Mouse (Mus musculus) forebrain, embryonic 13.5 days (tissue): ENCODE measurements around the gene Arl14. TPM values are rescaled to one million over a fixed set of nuclear protein-coding genes. Genes with fewer than 3 reads are reported as not detected.

Source experiments
- ATAC-seq: fragments of 200-750 bp; cut with Nextera tagmentation; 2 replicates; pipeline ENCODE4 v1.8.0; 2017
- H3K27ac ChIP-seq: fragments of 300-500 bp; sonication (generic); 2 replicates; pipeline ENCODE4 v1.5.1; 2015; ENCODE audit warnings: inconsistent platforms, mild to moderate bottlenecking, moderate library complexity
- H3K27me3 ChIP-seq: fragments of 300-500 bp; sonication (generic); 2 replicates; pipeline ENCODE4 v1.6.1; 2015; ENCODE audit warnings: mild to moderate bottlenecking, inconsistent platforms
- H3K36me3 ChIP-seq: fragments of 300-500 bp; sonication (generic); 2 replicates; pipeline ENCODE4 v1.6.1; 2015; ENCODE audit warnings: mild to moderate bottlenecking, inconsistent platforms; ENCODE audit not compliant: poor library complexity, severe bottlenecking
- H3K4me1 ChIP-seq: fragments of 300-500 bp; sonication (generic); 2 replicates; pipeline ENCODE4 v1.6.1; 2015; ENCODE audit warnings: inconsistent platforms
- H3K4me2 ChIP-seq: fragments of 300-500 bp; sonication (generic); 2 replicates; pipeline ENCODE4 v1.6.1; 2015; ENCODE audit warnings: inconsistent platforms, mild to moderate bottlenecking, moderate library complexity
- H3K4me3 ChIP-seq: fragments of 300-500 bp; sonication (generic); 2 replicates; pipeline ENCODE4 v1.5.1; 2015; ENCODE audit warnings: mild to moderate bottlenecking, inconsistent platforms
- H3K9ac ChIP-seq: fragments of 300-500 bp; sonication (generic); 2 replicates; pipeline ENCODE4 v1.6.1; 2015; ENCODE audit warnings: mild to moderate bottlenecking, inconsistent platforms
- H3K9me3 ChIP-seq: fragments of 300-500 bp; sonication (generic); replicated peaks from 2 replicates; pipeline ENCODE4 v1.6.1; 2016; ENCODE audit warnings: inconsistent platforms
- WGBS: fragments of 180-500 bp; shearing (Covaris S2); methylation state at CpG from one replicate; pipeline ENCODE4 v1.1.7; 2015; 5-methylcytosine and 5-hydroxymethylcytosine counted together
- polyA plus RNA-seq: library from polyadenylated mRNA; unstranded; fragments of >200 nt; fragmentation: Nextera tagmentation; extraction: Ambion mirVana; gene quantifications from 2 replicates; pipeline ENCODE4 v1.2.1, GENCODE M21; 2015

Gene Arl14
- polyA plus RNA-seq, 1 experiment from 2014 or later, result not detected

DNA sequence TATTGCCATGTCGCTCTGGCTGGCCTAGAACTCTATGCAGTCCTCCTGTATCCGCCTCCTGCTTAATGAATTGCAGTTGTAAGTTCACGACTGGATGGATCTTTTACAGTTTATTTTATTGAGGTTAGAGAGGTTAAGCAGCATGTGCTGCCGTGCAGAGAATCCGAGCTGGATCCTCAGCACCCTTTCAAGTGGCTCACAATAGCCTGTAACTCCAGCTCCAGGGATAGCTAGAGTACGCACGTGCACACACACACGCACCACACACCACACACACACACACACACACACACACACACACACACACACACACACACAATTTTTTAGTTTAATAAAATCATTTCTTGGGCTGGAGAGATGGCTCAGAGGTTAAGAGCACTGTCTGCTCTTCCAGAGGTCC lies 27.0 kb upstream of the Arl14 start:
- 63% methylated on average over 8 of the region's 8 CpGs for WGBS
- no peaks in the 10 kb centered on the region for H3K9me3 ChIP-seq
- no peaks in the 10 kb centered on the region for H3K36me3 ChIP-seq
- H3K27ac ChIP-seq, result no peak overlapping the region
- no peak overlapping the region for H3K4me3 ChIP-seq
- H3K27me3 ChIP-seq, result no peaks in the 10 kb centered on the region
- no peak overlapping the region for H3K4me2 ChIP-seq
- no peak for ATAC-seq
- no peak overlapping the region for H3K9ac ChIP-seq
- H3K4me1 ChIP-seq, result no peaks in the 10 kb centered on the region

DNA sequence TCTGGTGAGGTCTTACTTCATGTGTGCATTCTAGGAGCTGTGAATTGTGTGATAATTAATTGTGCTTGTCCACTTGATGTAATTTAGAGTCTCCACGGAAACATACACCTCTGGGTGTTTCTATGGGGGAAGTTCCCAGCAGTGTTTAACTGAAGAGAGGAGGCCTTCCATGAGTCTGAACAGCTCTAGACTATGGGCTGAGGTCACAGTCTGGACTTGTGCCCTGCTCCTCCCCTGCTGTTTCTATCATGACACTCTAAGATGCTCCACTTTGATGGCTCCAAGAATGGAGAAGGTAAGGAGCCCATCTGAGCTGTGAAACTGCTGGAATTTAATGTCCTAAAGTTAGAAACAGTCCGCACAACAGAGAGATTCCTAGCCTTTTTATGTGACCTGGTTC lies 24.1 kb upstream of the Arl14 start:
- Histone ChIP-seq H3K9me3 (no peaks in the 10 kb centered on the region), H3K4me1 (no peaks in the 10 kb centered on the region), H3K9ac (no peak overlapping the region), H3K27ac (no peak overlapping the region), H3K4me3 (no peak overlapping the region), H3K27me3 (no peaks in the 10 kb centered on the region), H3K36me3 (no peaks in the 10 kb centered on the region), H3K4me2 (no peak overlapping the region)
- no peak for ATAC-seq
- 53% methylated on average over 2 of the region's 2 CpGs for WGBS

DNA sequence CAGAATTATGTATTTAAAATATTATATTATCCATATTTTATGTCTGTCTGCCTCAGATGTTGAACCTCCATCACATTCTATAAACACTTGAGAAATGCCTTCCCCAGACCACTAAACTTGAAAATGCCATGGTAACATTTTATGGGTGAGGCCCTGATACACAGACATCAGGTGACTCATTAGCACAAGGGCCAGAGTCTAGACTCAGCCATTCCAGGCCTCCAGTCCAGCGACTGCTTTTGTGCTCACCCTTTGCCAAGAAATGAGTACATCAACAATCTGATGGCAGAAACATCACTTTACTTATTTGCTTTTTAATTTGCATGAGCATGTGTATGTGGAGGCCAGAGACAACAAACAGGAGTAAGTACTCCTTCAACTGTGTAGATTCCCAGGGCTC lies 22.0 kb upstream of the Arl14 start:
- Histone ChIP-seq H3K9ac (no peak overlapping the region), H3K9me3 (no peaks in the 10 kb centered on the region), H3K27me3 (no peaks in the 10 kb centered on the region), H3K27ac (no peak overlapping the region), H3K36me3 (no peaks in the 10 kb centered on the region), H3K4me1 (no peaks in the 10 kb centered on the region), H3K4me3 (no peak overlapping the region), H3K4me2 (no peak overlapping the region)
- WGBS, result 85% methylated on average over 1 of the region's 1 CpGs
- ATAC-seq, result no peak

GRCm38 (mm10) chr3:69201206-69201605 lies 21.0 kb upstream of the Arl14 start:
- WGBS, result 80% methylated on average over 2 of the region's 2 CpGs
- H3K4me2 ChIP-seq, result no peak overlapping the region
- H3K9ac ChIP-seq, result no peak overlapping the region
- H3K27me3 ChIP-seq, result no peaks in the 10 kb centered on the region
- H3K27ac ChIP-seq, result no peak overlapping the region
- H3K4me3 ChIP-seq, result no peak overlapping the region
- H3K9me3 ChIP-seq, result no peaks in the 10 kb centered on the region
- no peaks in the 10 kb centered on the region for H3K36me3 ChIP-seq
- no peaks in the 10 kb centered on the region for H3K4me1 ChIP-seq
- no peak for ATAC-seq

- Histone ChIP-seq H3K4me1 (no peaks in the 10 kb centered on the region), H3K4me3 (no peak overlapping the region), H3K27ac (no peak overlapping the region), H3K4me2 (no peak overlapping the region), H3K36me3 (no peaks in the 10 kb centered on the region), H3K9me3 (no peaks in the 10 kb centered on the region), H3K27me3 (no peaks in the 10 kb centered on the region), H3K9ac (no peak overlapping the region)
- WGBS, result 82% methylated on average over 4 of the region's 4 CpGs
- ATAC-seq, result no peak
Observed at GRCm38 (mm10) chr3:69202876-69203275, 19.3 kb upstream of the Arl14 start.

DNA sequence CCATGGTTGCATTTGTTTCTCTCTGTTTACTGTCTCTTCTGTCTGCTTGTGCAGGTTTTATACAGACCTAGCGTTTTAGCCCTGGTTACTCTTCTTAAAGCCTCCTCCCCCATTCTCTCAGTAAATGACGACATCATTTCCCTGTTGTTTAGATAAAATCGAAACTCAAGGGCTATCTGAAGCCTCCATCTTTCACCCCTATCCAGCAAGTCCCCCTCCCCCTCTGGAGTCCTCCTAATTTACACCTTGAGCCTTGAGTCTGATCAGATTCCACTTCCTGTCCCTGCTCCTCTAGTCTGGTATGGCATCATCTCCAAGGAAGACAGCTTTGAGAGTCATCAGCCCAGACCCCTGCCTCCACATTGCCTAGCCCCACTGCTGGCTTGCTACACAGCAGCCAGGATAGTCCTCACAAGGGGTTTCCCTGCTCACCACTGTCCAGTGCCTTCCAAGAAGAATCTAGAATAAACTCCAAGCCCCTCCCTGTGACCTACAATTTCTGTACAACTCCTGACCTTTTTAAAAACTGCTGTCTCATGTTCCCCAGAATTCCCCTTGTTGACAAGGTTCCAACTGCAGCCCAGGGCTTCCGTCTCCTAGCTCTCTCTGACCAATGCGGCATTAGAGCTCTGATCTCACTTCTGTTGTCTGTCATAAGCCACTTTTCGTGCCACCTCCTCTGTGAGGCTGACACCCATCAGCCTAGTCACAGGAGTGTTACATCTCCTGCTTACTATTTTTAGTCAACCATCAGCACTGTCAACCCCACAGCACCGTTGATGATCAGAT lies 16.8 kb upstream of the Arl14 start:
- WGBS, result 77% methylated on average over 7 of the region's 7 CpGs
- H3K9me3 ChIP-seq, result no peaks in the 10 kb centered on the region
- H3K4me3 ChIP-seq, result no peak overlapping the region
- no peak overlapping the region for H3K27ac ChIP-seq
- H3K4me2 ChIP-seq, result no peak overlapping the region
- H3K36me3 ChIP-seq, result no peaks in the 10 kb centered on the region
- ATAC-seq, result no peak
- no peaks in the 10 kb centered on the region for H3K27me3 ChIP-seq
- H3K9ac ChIP-seq, result no peak overlapping the region
- H3K4me1 ChIP-seq, result no peaks in the 10 kb centered on the region

DNA sequence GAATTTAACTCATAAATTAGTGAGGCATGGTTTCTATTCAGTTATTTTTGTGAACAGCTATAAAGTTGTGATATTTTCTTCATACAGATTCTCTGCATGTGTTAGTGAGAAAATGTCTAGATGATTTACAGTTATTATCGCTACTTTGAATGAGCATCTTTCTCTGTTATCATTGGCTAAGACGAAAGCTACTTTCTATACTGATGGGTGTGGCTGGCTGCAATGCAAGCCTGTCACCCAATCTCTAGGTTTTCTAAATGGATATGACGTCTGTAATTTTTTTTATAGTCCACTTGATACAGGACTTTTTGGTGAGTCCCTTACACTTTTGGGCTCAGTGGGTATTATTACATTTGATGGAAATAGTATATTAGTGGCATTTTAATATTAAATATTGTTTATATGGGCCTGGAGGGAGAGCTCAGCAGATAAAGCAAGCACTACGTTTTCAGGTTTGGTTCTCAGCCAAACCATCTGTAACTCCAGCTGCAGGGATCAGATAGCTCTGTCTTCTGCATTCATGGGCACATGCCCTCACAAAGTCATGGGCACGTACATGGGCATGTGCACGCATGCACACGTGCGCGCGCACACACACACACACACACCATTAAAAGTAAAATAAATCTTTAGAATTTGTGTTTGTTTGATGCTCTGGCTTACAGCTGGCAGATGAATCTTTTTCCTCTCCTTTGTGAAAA lies 15.9 kb upstream of the Arl14 start:
- H3K4me3 ChIP-seq, result no peak overlapping the region
- no peak for ATAC-seq
- H3K4me1 ChIP-seq, result no peaks in the 10 kb centered on the region
- no peaks in the 10 kb centered on the region for H3K9me3 ChIP-seq
- no peak overlapping the region for H3K4me2 ChIP-seq
- H3K9ac ChIP-seq, result no peak overlapping the region
- WGBS, result 90% methylated on average over 10 of the region's 10 CpGs
- no peaks in the 10 kb centered on the region for H3K36me3 ChIP-seq
- no peak overlapping the region for H3K27ac ChIP-seq
- no peaks in the 10 kb centered on the region for H3K27me3 ChIP-seq

GRCm38 (mm10) chr3:69208441-69209309 lies 13.5 kb upstream of the Arl14 start:
- H3K36me3 ChIP-seq, result no peaks in the 10 kb centered on the region
- no peak overlapping the region for H3K9ac ChIP-seq
- WGBS, result 76% methylated on average over 12 of the region's 12 CpGs

DNA sequence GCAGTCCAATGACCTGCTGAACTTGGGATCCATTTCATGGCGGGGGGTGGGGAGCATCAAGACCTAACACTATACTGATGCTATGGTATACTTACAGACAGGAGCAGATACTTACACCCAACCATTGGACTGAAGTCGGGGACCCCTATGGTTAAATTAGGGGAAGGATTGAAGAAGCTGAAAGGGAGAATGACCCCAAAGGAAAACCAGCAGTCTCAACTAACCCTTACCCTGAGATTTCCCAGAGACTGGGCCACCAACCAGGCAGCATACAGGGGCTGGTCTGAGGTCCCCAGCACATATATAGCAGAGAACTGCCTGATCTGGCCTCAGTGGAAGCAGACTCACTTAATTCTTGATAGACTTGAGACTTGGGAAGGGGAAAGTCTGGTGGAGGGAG lies 10.0 kb upstream of the Arl14 start:
- Histone ChIP-seq H3K4me2 (no peak overlapping the region), H3K27me3 (no peaks in the 10 kb centered on the region), H3K27ac (no peak overlapping the region), H3K36me3 (no peaks in the 10 kb centered on the region), H3K4me1 (no peaks in the 10 kb centered on the region), H3K9me3 (no peaks in the 10 kb centered on the region), H3K9ac (no peak overlapping the region), H3K4me3 (no peak overlapping the region)
- WGBS, result 85% methylated on average over 2 of the region's 2 CpGs
- no peak for ATAC-seq

More at GRCm38 (mm10) chr3:69208441-69209309, 13.5 kb upstream of the Arl14 start:
- Histone ChIP-seq H3K9me3 (no peaks in the 10 kb centered on the region), H3K4me2 (no peak overlapping the region), H3K4me3 (no peak overlapping the region), H3K27ac (no peak overlapping the region), H3K4me1 (no peaks in the 10 kb centered on the region), H3K27me3 (no peaks in the 10 kb centered on the region)
- peak; percentile 62; the same call in 1 of the 2 replicates for ATAC-seq

DNA sequence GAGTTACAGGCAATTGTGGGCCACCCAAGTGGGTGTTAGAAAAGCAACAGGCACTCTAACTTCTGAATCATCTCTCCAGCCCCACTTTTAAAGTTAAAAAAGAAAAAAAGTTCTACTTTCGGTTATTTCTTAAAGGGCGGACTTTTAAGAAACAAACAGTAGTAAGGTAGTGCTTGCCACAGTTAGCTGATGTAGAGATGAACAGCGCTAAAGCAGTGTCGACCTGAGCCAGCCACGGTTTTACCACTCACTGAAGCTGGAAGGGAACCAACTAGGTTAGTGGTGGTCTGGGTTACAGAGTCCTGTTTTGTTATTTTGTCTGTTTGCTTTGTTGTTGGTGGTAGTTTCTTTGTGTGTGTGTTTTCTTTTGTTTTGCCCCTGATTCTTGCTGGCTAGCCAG lies 8.8 kb upstream of the Arl14 start:
- Histone ChIP-seq H3K27ac (no peak overlapping the region), H3K4me1 (no peaks in the 10 kb centered on the region), H3K9ac (no peak overlapping the region), H3K36me3 (no peaks in the 10 kb centered on the region), H3K4me3 (no peak overlapping the region), H3K9me3 (no peaks in the 10 kb centered on the region), H3K4me2 (no peak overlapping the region), H3K27me3 (no peaks in the 10 kb centered on the region)
- ATAC-seq, result no peak
- WGBS, result 89% methylated on average over 5 of the region's 5 CpGs

DNA sequence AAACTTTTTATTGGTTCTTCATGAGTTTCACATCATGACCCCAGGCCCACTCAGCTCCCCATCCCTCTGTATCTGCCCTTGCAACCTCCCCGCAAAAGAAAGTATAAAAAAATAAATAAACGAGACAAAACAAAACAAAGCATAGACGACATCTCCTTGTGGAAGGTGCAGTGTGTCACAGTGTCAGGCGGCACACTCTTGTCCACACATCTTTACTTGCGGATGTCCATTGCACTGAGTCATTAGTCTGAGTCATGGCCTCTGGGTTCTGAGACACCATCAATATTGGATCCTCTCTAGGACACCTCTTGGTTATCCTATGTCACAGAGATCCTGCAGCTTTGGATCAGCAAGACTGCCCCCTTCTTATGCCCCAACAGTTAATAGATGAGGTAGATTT lies 7.7 kb upstream of the Arl14 start:
- Histone ChIP-seq H3K4me3 (no peak overlapping the region), H3K4me2 (no peak overlapping the region)

DNA sequence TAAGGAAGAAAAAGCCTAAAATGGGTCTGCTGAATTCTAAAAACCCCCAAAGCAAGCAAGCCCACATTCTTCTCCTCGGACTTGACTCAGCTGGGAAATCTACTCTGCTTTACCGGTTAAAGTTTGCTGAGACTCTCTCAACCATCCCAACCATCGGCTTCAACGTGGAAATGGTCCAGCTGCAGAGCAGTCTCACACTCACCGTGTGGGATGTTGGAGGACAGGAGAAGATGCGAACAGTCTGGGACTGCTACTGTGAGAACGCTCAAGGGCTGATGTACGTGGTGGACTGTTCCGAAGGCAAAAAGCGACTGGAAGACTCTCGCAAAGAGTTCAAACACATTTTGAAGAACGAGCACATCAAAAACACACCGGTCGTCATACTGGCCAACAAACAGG lies 282 bp downstream of the Arl14 start:
- Histone ChIP-seq H3K4me3 (no peak overlapping the region), H3K36me3 (no peaks in the 10 kb centered on the region), H3K27ac (no peak overlapping the region), H3K4me2 (no peak overlapping the region), H3K9ac (no peak overlapping the region), H3K27me3 (no peaks in the 10 kb centered on the region), H3K4me1 (no peaks in the 10 kb centered on the region), H3K9me3 (no peaks in the 10 kb centered on the region)
- WGBS, result 90% methylated on average over 14 of the region's 14 CpGs
- no peak for ATAC-seq

More for the DNA sequence above, 7.7 kb upstream of the Arl14 start:
- no peaks in the 10 kb centered on the region for H3K4me1 ChIP-seq
- no peak for ATAC-seq
- 96% methylated on average over 5 of the region's 5 CpGs for WGBS
- no peak overlapping the region for H3K9ac ChIP-seq
- no peaks in the 10 kb centered on the region for H3K27me3 ChIP-seq
- no peaks in the 10 kb centered on the region for H3K36me3 ChIP-seq
- H3K9me3 ChIP-seq, result no peaks in the 10 kb centered on the region
- no peak overlapping the region for H3K27ac ChIP-seq
